In genomic region chr2:71843316-71843715, GRCm38 (mm10) we compare ENCODE assay signal across 14 mouse cellular contexts. TPM values are rescaled to one million over a fixed set of nuclear protein-coding genes. Genes with fewer than 3 reads are reported as not detected.
DNase-seq lines count a peak whose midpoint lies in the region.
"Had no signal": no experiment of that assay in that cellular context is flagged by ENCODE, and none has a peak within 500 bp of the region (broad histone marks: within the 10 kb centered on the region; RNA-seq: fewer than 3 reads in every experiment).

No protein-coding gene starts in this region.

- no peak overlapping the region for H3K27ac ChIP-seq in midbrain, embryonic 10.5 days (replicated peaks)
- H3K27ac ChIP-seq: hindbrain, embryonic 10.5 days; liver, embryonic 14.5 days; midbrain, embryonic 12.5 days; stomach, postnatal 0 days had no signal

- no peak overlapping the region for H3K4me3 ChIP-seq in midbrain, embryonic 10.5 days
- H3K4me3 ChIP-seq: hindbrain, embryonic 10.5 days; midbrain, embryonic 12.5 days had no signal

- WGBS in midbrain, embryonic 10.5 days = 89% methylated on average over 9 of the region's 9 CpGs

- no peaks in the 10 kb centered on the region for H3K4me1 ChIP-seq in midbrain, embryonic 10.5 days
- H3K4me1 ChIP-seq: hindbrain, embryonic 10.5 days; midbrain, embryonic 12.5 days had no signal

- H3K9me3 ChIP-seq in midbrain, embryonic 10.5 days (replicated peaks) = no peaks in the 10 kb centered on the region
- H3K9me3 ChIP-seq: hindbrain, embryonic 10.5 days; midbrain, embryonic 12.5 days had no signal

- peaks cover 76% of the 10 kb centered on the region for H3K36me3 ChIP-seq in midbrain, embryonic 10.5 days

- DNase-seq in cerebellum, adult 11-12 months = peak; percentile 6
- DNase-seq in cerebellum, adult 11 months = no peak
- peak; percentile 15 to 17 for DNase-seq in spleen, postnatal 36 days (ENCODE audit: low spot score in 2 of 2)
- no peak for DNase-seq in spleen, adult 12 weeks (ENCODE audit: low spot score)
- DNase-seq in monocyte, adult 2 months (ENCODE audit: low read depth in 1 of 2, low spot score in 2 of 2) = peak; percentile 11 to 17
- DNase-seq in right cerebral cortex, postnatal 10 days (ENCODE audit: low spot score in 2 of 2) = no peak
- no peak for DNase-seq in kidney, adult 11 months
- DNase-seq in midbrain, embryonic 10.5 days (ENCODE audit: low spot score) = no peak
- DNase-seq: cerebellum, postnatal 14 days; right cerebral cortex, postnatal 25 days had no signal

- no peaks in the 10 kb centered on the region for H3K27me3 ChIP-seq in midbrain, embryonic 10.5 days (ENCODE audit: low read depth, poor library complexity, severe bottlenecking)
- H3K27me3 ChIP-seq: midbrain, embryonic 12.5 days had no signal

RNA-seq across cellular contexts. Expression of gene Pdk1, which starts 29.7 kb away (rescaled TPM):
- polyA plus RNA-seq in midbrain, embryonic 10.5 days (2016; fragmentation: Nextera tagmentation; extraction: Ambion mirVana) = 41.3 and 53.8 TPM in 2 replicates

Comparison
In these comparisons a context has a peak if more than half of its experiments do, and no peak if none do; other contexts are left out.
1. DNase-seq: peak in cerebellum, adult 11-12 months (single experiment), spleen, postnatal 36 days (2 of 2) and monocyte, adult 2 months (2 of 2); none in cerebellum, adult 11 months (single experiment), spleen, adult 12 weeks (single experiment), right cerebral cortex, postnatal 10 days (0 of 2), kidney, adult 11 months (single experiment) and midbrain, embryonic 10.5 days (single experiment).